Mouse (Mus musculus): ENCODE measurements around the gene Galnt16. TPM values are rescaled to one million over a fixed set of nuclear protein-coding genes. Genes with fewer than 3 reads are reported as not detected.

The Galnt16 gene
- polyA plus RNA-seq, 1 experiment from 2014 or later, result 31.1 TPM

DNA sequence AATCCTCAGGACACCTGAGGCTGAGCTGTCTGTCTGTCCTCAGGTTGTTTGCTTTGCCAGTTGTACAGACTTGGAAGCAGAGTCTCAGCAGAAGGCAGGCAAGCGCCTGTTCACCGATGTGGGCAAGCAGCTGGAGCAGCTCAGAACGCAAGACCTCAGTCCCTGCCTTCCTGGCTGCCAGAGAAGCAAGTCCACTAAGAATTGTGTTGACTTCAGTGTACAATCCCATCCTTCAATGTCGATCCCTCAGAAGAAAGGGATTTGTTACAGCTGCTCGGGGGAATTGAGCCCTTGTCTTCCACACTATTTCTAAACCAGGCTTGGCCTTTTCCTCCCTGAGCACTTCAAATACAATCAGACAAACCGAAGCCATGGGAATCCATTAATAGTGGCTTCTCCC is 20.2 kb downstream of the Galnt16 start:
- Histone ChIP-seq H3K4me3 (no peak overlapping the region), H3K9me3 (no peaks in the 10 kb centered on the region), H3K27ac (no peak overlapping the region), H3K4me1 (no peaks in the 10 kb centered on the region), H3K27me3 (ENCODE audit: poor library complexity, severe bottlenecking) (no peaks in the 10 kb centered on the region), H3K36me3 (replicated peaks) (peaks cover 10% of the 10 kb centered on the region)
- 88% methylated on average over 6 of the region's 6 CpGs for WGBS
- DNase-seq (ENCODE audit: extremely low spot score, low spot score), result no peak

DNA sequence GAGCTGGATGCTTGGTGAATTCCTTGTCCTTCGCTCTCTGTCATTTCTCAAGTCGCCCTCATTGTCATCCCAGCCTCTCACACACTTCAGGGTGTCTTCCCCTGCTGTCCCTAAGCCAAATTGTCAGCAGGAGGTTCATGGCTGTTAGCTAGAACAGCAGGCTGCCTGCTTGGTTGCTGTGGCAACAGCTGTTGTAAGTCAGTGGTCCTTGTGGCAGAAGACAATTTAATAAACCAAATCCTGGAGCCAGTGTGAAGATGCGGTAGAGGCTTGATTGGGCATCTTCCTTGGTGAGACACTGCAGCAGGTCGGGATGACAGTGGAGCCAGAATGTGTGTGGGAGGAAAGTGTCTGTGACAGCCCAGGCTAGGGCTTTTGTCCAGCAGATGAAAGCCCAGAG is 27.2 kb downstream of the Galnt16 start:
- WGBS, result 9% methylated on average over 4 of the region's 4 CpGs
- Histone ChIP-seq H3K4me3 (no peak overlapping the region), H3K27ac (no peak overlapping the region; the same call in 1 of the 2 replicates), H3K36me3 (replicated peaks) (no peaks in the 10 kb centered on the region), H3K9me3 (no peaks in the 10 kb centered on the region), H3K27me3 (ENCODE audit: poor library complexity, severe bottlenecking) (no peaks in the 10 kb centered on the region), H3K4me1 (peaks cover 22% of the 10 kb centered on the region)
- DNase-seq (ENCODE audit: extremely low spot score, low spot score), result no peak

DNA sequence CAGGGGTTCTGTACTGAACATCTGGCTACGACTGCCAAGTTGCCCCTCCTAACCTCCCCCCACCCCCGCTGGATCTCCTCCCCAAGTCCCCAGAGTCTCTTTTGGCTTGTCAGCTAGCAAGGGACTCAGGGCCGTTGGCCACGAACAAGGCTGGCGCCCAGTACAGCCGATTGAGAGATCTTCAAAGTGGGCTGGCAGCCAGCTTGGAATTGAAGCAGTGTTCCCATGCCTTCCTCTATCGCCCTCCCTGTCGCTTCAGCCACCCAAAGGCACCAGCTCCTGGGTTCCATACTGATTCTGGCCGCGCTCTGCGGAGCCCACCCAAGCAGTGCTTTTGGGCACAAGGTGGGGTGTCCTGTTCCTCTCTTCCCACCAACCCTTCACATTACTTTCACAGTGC is 31.6 kb downstream of the Galnt16 start:
- Histone ChIP-seq H3K9me3 (no peaks in the 10 kb centered on the region), H3K27ac (no peak overlapping the region), H3K27me3 (ENCODE audit: poor library complexity, severe bottlenecking) (no peaks in the 10 kb centered on the region), H3K36me3 (replicated peaks) (no peaks in the 10 kb centered on the region), H3K4me1 (peaks cover 26% of the 10 kb centered on the region), H3K4me3 (no peak overlapping the region)
- no peak for DNase-seq (ENCODE audit: extremely low spot score, low spot score)
- WGBS, result 79% methylated on average over 11 of the region's 11 CpGs

DNA sequence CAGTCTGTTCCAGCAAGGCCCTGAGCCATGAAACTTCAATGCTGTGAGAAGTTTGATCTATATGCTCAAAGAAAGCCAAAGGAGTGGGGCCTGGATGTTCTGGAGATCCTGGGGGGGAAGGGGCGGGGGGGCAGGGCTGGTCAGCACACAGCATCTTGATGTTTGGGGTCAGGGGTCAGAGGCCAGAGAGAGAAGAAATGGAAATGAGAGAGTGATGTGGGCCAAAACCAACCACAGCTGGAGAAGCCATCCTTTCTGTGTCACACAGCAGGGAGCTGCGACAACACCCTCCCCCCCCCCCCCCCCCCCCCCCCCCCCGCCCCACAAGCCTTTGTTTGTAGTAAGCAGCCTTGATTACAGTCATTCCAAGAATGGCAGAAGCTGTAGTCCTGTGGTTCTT is 35.1 kb downstream of the Galnt16 start:
- H3K27ac ChIP-seq, result no peak overlapping the region
- no peaks in the 10 kb centered on the region for H3K27me3 ChIP-seq (ENCODE audit: poor library complexity, severe bottlenecking)
- no peak for DNase-seq (ENCODE audit: extremely low spot score, low spot score)
- H3K9me3 ChIP-seq, result no peaks in the 10 kb centered on the region
- H3K4me1 ChIP-seq, result peaks cover 21% of the 10 kb centered on the region
- 5% methylated on average over 2 of the region's 3 CpGs for WGBS
- 0 out of 2 replicates have a peak, but pooled peaks cover 2% of the 10 kb centered on the region for H3K36me3 ChIP-seq (replicated peaks)
- H3K4me3 ChIP-seq, result no peak overlapping the region

DNA sequence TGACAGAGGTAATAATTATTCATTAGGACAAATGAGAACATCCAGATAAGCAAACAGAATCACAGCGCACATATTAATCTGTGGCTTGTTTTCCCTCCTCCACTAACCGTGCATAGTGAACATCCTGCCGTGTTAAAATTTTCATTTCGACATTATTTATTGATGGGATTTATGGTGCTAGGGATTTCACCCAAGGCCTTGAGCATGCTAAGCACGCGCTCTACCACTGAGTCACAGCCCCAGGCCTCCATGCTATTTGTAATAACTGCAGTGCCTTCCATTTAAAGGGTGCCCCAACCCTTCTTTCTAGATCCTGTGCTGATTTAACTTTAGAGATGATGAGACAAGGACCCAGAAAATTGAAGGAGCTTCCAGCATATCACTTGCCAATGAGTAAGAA is 36.2 kb downstream of the Galnt16 start:
- peaks cover 21% of the 10 kb centered on the region for H3K4me1 ChIP-seq
- WGBS, result 96% methylated on average over 6 of the region's 6 CpGs
- H3K27ac ChIP-seq, result no peak overlapping the region
- H3K4me3 ChIP-seq, result no peak overlapping the region
- no peaks in the 10 kb centered on the region for H3K9me3 ChIP-seq
- 0 out of 2 replicates have a peak, but pooled peaks cover 2% of the 10 kb centered on the region for H3K36me3 ChIP-seq (replicated peaks)
- H3K27me3 ChIP-seq (ENCODE audit: poor library complexity, severe bottlenecking), result no peaks in the 10 kb centered on the region
- no peak for DNase-seq (ENCODE audit: extremely low spot score, low spot score)

DNA sequence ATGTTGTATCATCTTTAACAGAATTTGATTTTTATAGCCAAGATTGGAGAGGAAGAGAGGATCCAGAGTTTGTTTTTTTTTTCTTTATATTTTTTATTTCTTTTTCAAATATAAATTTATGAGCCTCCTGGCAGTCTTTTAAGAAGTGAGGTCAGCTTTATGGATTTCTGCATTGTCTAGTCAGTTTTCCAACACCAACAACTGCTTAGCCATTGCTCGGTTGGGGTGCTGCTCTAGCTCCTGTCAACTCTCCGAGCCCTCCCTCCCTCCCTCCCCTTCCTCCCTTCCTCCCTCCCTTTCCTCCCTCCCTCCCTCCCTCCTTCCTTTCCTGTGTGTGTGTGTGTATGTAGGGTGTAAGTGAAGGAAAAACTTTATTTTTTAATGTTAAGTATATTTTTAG is 43.8 kb downstream of the Galnt16 start:
- peaks cover 4% of the 10 kb centered on the region; the same call in 1 of the 2 replicates for H3K36me3 ChIP-seq (replicated peaks)
- no peaks in the 10 kb centered on the region for H3K27me3 ChIP-seq (ENCODE audit: poor library complexity, severe bottlenecking)
- H3K9me3 ChIP-seq, result no peaks in the 10 kb centered on the region
- WGBS, result 36% methylated on average over 2 of the region's 2 CpGs
- H3K27ac ChIP-seq, result no peak overlapping the region
- H3K4me3 ChIP-seq, result no peak overlapping the region
- H3K4me1 ChIP-seq, result peaks cover 24% of the 10 kb centered on the region
- no peak for DNase-seq (ENCODE audit: extremely low spot score, low spot score)

DNA sequence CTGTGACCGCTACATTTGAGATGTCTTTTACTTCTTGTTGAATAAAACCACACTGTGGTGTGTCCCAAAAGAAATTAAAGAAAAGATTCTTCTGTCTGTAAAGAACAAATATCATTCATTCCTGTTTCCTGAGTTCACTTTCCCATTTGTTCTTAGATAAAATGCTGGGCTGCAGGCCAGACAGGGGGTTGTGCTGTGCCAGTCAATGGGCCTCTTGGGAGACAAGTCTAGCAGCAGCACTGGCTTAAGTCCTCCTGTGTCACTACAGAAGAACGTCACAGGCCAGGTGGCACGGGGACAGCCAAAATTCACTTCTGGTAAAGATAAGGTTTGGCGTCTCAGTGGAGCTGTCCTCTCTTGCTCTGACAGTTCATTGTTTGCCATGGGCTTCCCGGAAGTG is 44.7 kb downstream of the Galnt16 start:
- Histone ChIP-seq H3K4me3 (no peak overlapping the region), H3K27me3 (ENCODE audit: poor library complexity, severe bottlenecking) (no peaks in the 10 kb centered on the region), H3K27ac (no peak overlapping the region), H3K4me1 (peaks cover 24% of the 10 kb centered on the region), H3K36me3 (replicated peaks) (peaks cover 4% of the 10 kb centered on the region; the same call in 1 of the 2 replicates), H3K9me3 (no peaks in the 10 kb centered on the region)
- no peak for DNase-seq (ENCODE audit: extremely low spot score, low spot score)
- WGBS, result 81% methylated on average over 5 of the region's 5 CpGs

DNA sequence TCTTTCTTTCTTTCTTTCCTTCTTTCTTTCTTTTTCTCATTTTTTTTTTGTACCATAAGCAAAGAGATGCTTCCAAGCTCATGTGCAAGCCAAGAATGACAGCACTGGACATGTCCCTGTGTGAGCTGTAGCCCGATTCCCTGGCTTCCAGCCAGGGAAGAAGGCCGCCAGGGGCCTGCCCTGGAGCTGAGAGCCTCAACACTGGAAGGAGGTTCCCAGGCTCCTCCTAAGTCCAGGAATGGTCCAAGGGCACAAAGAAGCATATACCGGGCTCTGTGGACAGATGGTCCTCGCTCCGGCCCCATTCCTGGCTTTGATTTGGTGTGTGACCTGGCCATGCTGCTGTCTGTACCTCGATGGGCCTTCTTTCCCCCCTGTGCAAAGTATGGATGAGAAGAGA is 46.9 kb downstream of the Galnt16 start:
- Histone ChIP-seq H3K36me3 (replicated peaks) (peaks cover 4% of the 10 kb centered on the region; the same call in 1 of the 2 replicates), H3K27me3 (ENCODE audit: poor library complexity, severe bottlenecking) (no peaks in the 10 kb centered on the region), H3K27ac (no peak overlapping the region), H3K4me1 (peaks cover 24% of the 10 kb centered on the region), H3K9me3 (no peaks in the 10 kb centered on the region), H3K4me3 (no peak overlapping the region)
- DNase-seq (ENCODE audit: extremely low spot score, low spot score), result no peak
- WGBS, result 92% methylated on average over 6 of the region's 6 CpGs

DNA sequence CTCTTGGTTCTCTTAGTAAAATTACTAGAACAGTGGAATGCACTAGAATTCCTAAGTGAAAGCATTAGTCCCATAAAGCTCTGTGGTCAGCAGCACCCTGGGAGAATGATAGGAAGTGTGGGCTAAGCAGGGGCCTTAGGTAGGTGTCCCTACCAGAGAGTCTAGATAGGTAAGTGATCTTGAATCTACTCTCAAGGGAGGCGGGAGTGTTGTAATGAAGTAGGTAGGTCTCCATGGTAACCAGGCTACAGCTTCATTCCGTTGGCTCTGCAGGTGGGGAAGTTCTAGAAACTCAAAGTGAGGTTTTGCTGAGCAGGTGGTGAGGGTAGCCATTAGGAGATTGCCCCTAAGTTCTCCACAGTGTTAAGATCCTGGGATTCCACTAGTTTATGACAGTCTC is 47.7 kb downstream of the Galnt16 start:
- Histone ChIP-seq H3K27me3 (ENCODE audit: poor library complexity, severe bottlenecking) (no peaks in the 10 kb centered on the region), H3K27ac (no peak overlapping the region)

DNA sequence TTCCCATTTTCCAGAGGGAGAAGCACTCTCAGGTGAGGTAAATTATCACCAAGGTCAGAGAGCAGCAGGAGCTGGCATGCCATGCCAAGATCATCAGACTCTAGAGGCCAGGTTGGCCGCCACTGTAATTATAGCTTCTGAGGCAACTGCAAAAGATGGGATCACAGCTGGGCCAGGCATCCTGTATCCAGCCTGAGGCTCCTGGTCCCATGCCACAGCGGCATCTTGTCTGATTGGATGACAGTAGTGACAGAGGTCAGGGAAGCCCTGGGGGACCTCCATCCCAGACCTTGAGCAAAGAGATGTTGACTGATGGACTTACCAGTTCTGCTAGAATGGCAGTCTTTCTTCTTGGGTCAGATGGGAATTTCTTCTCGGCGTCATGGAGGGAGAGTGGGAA is 48.4 kb downstream of the Galnt16 start:
- 73% methylated on average over 4 of the region's 4 CpGs for WGBS
- H3K27ac ChIP-seq, result no peak overlapping the region
- no peak for DNase-seq (ENCODE audit: extremely low spot score, low spot score)
- peaks cover 4% of the 10 kb centered on the region; the same call in 1 of the 2 replicates for H3K36me3 ChIP-seq (replicated peaks)
- H3K27me3 ChIP-seq (ENCODE audit: poor library complexity, severe bottlenecking), result no peaks in the 10 kb centered on the region
- H3K4me1 ChIP-seq, result peaks cover 24% of the 10 kb centered on the region
- no peaks in the 10 kb centered on the region for H3K9me3 ChIP-seq
- no peak overlapping the region for H3K4me3 ChIP-seq

More for the DNA sequence above, 47.7 kb downstream of the Galnt16 start:
- Histone ChIP-seq H3K9me3 (no peaks in the 10 kb centered on the region), H3K4me1 (peaks cover 24% of the 10 kb centered on the region), H3K4me3 (no peak overlapping the region), H3K36me3 (replicated peaks) (peaks cover 4% of the 10 kb centered on the region; the same call in 1 of the 2 replicates)
- DNase-seq (ENCODE audit: extremely low spot score, low spot score), result no peak
- 51% methylated on average over 2 of the region's 2 CpGs for WGBS

DNA sequence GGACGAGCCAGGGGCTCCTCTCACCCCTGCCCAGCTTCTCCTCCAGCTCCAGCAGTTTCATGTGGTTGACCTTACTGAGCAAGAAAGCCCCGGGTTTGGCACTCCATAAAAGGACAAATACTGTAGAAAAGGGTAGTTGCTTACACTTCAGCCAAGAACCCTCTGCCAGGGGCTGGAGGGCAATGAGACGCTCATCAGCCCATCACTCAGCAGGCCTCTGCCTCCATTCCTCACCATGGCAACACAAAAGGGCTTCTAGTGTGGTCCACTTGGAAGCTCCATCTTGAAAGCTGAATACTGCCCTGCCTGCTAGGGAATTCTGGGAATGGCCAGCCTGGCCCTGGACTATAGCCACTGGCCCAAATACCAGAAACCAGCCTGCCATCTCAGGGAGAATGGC is 49.3 kb downstream of the Galnt16 start:
- no peaks in the 10 kb centered on the region for H3K27me3 ChIP-seq (ENCODE audit: poor library complexity, severe bottlenecking)
- DNase-seq (ENCODE audit: extremely low spot score, low spot score), result no peak
- 47% methylated on average over 3 of the region's 3 CpGs for WGBS
- H3K4me3 ChIP-seq, result no peak overlapping the region
- H3K36me3 ChIP-seq (replicated peaks), result peaks cover 4% of the 10 kb centered on the region; the same call in 1 of the 2 replicates
- no peak overlapping the region for H3K27ac ChIP-seq
- no peaks in the 10 kb centered on the region for H3K9me3 ChIP-seq
- H3K4me1 ChIP-seq, result peaks cover 24% of the 10 kb centered on the region

DNA sequence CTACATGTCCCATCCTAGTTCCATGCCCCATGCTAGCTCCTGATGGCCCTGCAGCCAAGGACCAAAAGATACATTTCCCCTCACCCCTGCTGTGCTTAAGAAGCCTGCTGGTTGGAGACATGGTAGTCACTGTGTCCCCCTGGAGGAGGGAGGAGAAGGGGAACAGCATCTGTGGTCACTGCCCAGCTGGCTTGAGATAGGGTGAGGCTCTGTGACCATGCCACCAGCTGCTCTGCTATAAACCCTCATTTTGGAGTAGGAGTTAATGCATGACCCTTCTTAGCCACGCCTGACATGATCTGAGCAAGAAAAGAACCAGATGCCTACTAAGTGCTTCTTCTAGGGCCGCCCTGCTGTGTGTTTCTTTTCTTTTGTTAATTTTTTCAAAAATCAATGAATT is 51.5 kb downstream of the Galnt16 start:
- H3K4me1 ChIP-seq, result peaks cover 29% of the 10 kb centered on the region
- 78% methylated on average over 2 of the region's 2 CpGs for WGBS
- H3K27me3 ChIP-seq (ENCODE audit: poor library complexity, severe bottlenecking), result no peaks in the 10 kb centered on the region
- no peak for DNase-seq (ENCODE audit: extremely low spot score, low spot score)
- no peak overlapping the region for H3K27ac ChIP-seq
- H3K4me3 ChIP-seq, result no peak overlapping the region
- peaks cover 16% of the 10 kb centered on the region for H3K36me3 ChIP-seq (replicated peaks)
- no peaks in the 10 kb centered on the region for H3K9me3 ChIP-seq

DNA sequence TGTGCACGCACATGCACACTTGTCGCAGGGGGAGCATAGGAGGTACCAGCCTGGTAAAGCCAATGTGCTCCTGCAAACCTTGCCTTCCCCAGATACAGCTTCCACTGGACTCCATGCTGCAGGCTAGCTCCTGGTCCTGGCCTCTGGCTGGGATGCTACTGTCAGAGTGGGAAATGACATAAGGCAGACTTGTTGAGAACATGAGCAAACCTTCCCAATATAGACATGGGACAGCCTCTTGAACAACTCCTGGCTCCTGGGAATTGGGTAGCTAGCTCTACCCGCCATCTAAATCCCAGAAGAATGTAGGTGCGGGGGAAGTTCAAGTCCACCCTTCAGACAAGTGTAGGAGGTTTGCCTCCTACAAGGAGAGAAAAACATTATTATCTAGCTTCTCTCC is 56.2 kb downstream of the Galnt16 start:
- Histone ChIP-seq H3K4me1 (peaks cover 15% of the 10 kb centered on the region), H3K36me3 (replicated peaks) (peaks cover 43% of the 10 kb centered on the region), H3K27ac (no peak overlapping the region; the same call in 1 of the 2 replicates), H3K9me3 (no peaks in the 10 kb centered on the region), H3K4me3 (no peak overlapping the region), H3K27me3 (ENCODE audit: poor library complexity, severe bottlenecking) (no peaks in the 10 kb centered on the region)
- WGBS, result 86% methylated on average over 4 of the region's 4 CpGs
- DNase-seq (ENCODE audit: extremely low spot score, low spot score), result no peak

DNA sequence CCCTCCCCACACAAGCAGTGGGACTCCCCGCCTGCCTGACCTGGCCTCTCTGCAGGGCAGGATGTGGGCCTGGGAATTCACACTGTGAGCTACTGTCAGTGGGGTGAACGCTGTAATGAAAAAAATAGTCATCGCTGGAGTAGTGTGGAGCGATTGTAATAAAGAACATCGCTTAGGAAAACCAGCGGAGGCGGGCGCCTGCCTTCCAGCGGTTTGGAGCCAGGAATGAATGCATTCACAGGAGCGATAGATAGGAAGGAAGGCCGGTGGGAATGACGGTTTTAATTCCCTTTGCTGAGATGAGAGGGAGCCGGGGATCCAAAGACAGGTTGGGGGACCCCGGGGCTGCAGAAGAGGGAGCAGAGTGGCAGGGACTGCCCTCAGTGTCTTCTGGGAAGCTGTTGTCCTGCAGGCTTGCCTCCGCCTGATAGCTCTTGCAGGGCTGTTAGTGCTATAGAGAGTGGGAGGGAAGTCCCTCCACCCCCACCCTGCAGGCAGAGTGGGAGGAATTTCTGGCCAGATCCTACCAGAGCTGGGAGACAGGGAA is 56.8 kb downstream of the Galnt16 start:
- Histone ChIP-seq H3K27me3 (ENCODE audit: poor library complexity, severe bottlenecking) (no peaks in the 10 kb centered on the region), H3K27ac (peak overlapping the region; percentile 56; the same call in 1 of the 2 replicates), H3K9me3 (no peaks in the 10 kb centered on the region), H3K4me1 (peaks cover 15% of the 10 kb centered on the region), H3K36me3 (replicated peaks) (peaks cover 48% of the 10 kb centered on the region), H3K4me3 (no peak overlapping the region)
- no peak for DNase-seq (ENCODE audit: extremely low spot score, low spot score)
- WGBS, result 32% methylated on average over 15 of the region's 15 CpGs
